Mouse (Mus musculus) embryonic fibroblast, embryonic 13.5 days (primary cell): ENCODE data around the gene Imp3. TPM values are rescaled to one million over a fixed set of nuclear protein-coding genes. Genes with fewer than 3 reads are reported as not detected.
"Not testable (repeated sequence)": the region's sequence is repeated elsewhere in the genome, so short reads cannot be mapped to it uniquely, and the experiment has no call there.

Experiments
- H3K27ac ChIP-seq: 2 replicates; pipeline ENCODE4 v1.5.1; 2012; ENCODE audit warnings: low read length, control low read depth, inconsistent platforms; ENCODE audit not compliant: insufficient read depth
- H3K4me1 ChIP-seq: 2 replicates; pipeline ENCODE4 v1.6.1; 2011; ENCODE audit warnings: low read length; ENCODE audit not compliant: control insufficient read depth, insufficient read depth
- H3K4me3 ChIP-seq: 2 replicates; pipeline ENCODE4 v1.5.1; 2011; ENCODE audit warnings: mild to moderate bottlenecking, control low read depth, low read length; ENCODE audit not compliant: insufficient read depth
- CTCF ChIP-seq: IDR thresholded peaks from 2 replicates; pipeline ENCODE4 v1.5.1; 2011; ENCODE audit warnings: mild to moderate bottlenecking, control low read depth, low read length, moderate library complexity, borderline replicate concordance; ENCODE audit not compliant: insufficient read depth
- POLR2A ChIP-seq: IDR thresholded peaks from 2 replicates; pipeline ENCODE4 v1.6.1; 2011; ENCODE audit warnings: low read depth, mild to moderate bottlenecking, control low read depth, low read length, moderate library complexity
- polyA plus RNA-seq: library from polyadenylated mRNA; stranded (reverse); fragments of >200 nt; gene quantifications from 2 replicates; pipeline ENCODE4 v1.2.4, GENCODE M21; 2011; ENCODE audit warnings: low read depth; ENCODE audit not compliant: missing spikeins, insufficient read length

The Imp3 gene
- polyA plus RNA-seq, 1 experiment = 107 TPM

DNA sequence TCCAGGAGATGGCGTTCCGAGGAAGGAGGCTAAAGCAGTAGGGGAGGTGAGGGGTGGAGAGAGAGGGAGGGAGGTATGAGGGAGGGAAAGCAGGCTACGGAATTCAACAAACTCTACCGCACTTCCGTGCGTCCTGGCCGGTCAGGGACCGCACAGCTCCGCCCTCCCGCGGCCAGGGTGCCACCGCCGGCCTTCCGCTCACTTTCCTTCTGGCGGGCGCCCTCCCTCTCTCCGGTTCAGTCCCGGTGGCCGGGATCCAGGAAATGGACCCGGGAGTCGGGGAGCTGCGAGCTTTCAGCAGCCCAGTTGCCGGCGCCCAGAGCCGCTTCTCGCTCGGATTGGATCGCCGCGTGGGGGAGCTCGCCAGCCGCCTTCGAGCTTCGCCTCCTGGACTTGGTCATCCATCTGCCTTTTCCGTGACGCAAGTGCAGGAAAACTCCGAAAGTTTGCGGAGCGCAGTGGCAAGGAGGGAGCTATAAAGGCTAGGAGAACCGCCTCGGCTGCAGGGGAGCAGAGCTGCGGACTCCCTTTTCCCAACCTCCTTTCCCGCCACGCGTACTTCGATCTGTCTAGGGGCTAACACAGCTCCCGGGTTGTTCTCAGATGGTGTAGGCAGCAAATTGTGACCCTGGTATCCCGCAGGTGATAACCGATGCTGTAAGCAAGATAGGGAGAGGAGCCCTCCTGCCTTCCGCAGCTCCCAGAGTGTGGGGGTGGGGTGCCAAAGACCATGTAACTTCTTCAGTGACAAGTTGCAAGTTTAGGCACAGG, 9.0 kb upstream of the Imp3 start, which contains the start of gene Snx33:
Gene Snx33 (minus strand): TSS at position 331 of the 771 bp plus-strand sequence.
- TF ChIP-seq POLR2A = peak; percentile 73
- TF ChIP-seq CTCF = peak; percentile 28; the same call in 1 of the 2 replicates
- Histone ChIP-seq H3K27ac (peak within 1 kb of the TSS; percentile 95), H3K4me1 (peaks cover 5% of the 10 kb centered on the region; the same call in 1 of the 2 replicates), H3K4me3 (peak within 1 kb of the TSS; percentile 82)

DNA sequence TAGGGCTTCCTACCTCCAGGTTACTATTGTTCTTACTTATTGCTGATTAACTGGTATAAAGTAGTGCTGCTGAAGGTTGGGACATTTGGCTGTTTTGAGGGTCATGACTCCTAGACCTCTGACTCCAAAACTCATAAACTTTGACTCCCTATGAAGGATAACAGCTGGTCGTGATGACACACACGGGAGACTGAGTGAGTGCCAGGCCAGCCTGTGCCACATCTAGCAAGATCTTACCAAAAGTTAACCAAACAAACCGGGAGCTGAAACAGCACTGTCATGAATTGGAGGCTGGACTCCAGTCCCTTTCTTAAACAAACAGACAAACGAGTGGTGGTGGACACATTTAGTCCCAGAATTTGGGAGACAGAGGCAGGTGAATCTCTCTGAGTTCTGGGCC, 7.8 kb upstream of the Imp3 start:
- peaks cover 5% of the 10 kb centered on the region; the same call in 1 of the 2 replicates for H3K4me1 ChIP-seq
- H3K27ac ChIP-seq = no peak overlapping the region
- TF ChIP-seq POLR2A (no peak), CTCF (no peak)
- H3K4me3 ChIP-seq = no peak overlapping the region

DNA sequence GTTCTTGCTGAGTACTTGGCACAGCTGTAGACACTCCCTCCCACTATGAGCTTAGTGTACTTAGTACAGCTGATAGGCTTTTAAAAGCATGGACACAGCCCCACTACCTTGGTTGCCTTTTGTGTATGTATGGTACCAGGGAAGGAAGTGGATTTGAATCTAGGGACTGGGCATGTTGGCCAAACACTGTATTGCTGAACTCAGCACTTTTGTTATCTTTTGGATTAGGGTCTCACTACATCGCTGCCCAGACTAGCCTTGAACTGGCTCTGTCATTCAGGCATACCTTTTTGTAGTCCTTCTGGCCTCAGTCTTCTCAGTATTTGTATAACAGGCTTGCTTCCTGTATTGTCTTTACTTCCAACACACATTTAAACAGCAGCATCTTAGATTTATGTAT, 6.7 kb upstream of the Imp3 start:
- Histone ChIP-seq H3K4me1 (peaks cover 5% of the 10 kb centered on the region; the same call in 1 of the 2 replicates), H3K4me3 (no peak overlapping the region), H3K27ac (no peak overlapping the region)
- TF ChIP-seq CTCF (no peak), POLR2A (no peak)

DNA sequence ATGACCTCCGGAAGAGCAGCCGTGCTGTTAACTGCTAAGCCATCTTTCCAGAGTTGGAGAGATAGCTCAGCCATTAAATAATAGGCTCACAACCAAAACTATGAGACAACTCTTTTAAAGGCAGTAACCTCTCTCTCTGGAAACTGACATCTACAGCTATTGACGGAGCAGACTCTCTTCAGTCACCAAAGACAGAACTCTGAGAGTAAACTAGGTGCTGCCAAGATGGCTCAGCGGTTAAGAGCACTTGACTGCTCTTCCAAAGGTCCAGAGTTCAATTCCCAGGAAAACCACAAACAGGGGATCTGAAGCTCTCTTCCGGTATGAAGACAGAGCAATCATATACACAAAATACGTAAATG, 433 bp upstream of the Imp3 start:
- TF ChIP-seq CTCF (no peak), POLR2A (no peak)
- Histone ChIP-seq H3K4me3 (peak overlapping the region; percentile 34), H3K4me1 (no peaks in the 10 kb centered on the region; the same call in 1 of the 2 replicates), H3K27ac (no peak overlapping the region)

DNA sequence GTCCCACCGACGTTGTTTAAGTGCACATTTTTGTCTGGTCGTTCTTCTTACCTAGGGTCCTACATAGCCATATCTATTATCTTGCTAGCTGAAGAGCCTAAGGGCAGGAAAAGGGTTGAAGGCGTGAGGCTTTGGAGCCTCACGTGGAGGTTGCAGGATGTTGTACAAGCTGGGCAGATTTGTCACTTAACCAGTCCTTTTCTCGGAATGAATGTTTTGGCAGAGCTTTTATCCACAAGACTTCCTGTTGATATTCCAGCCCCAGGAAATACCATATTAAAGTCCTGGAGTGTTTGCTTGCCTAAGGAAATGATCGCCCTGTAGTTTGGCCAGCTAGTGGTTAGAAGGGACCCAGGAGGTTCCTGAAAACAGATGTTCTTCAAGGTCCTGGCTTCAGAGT, 1.1 kb downstream of the Imp3 start:
- peak; percentile 26; the same call in 1 of the 2 replicates for TF ChIP-seq POLR2A
- no peak for TF ChIP-seq CTCF
- H3K4me1 ChIP-seq = no peaks in the 10 kb centered on the region; the same call in 1 of the 2 replicates
- H3K27ac ChIP-seq = peak overlapping the region; percentile 52
- H3K4me3 ChIP-seq = peak overlapping the region; percentile 77

DNA sequence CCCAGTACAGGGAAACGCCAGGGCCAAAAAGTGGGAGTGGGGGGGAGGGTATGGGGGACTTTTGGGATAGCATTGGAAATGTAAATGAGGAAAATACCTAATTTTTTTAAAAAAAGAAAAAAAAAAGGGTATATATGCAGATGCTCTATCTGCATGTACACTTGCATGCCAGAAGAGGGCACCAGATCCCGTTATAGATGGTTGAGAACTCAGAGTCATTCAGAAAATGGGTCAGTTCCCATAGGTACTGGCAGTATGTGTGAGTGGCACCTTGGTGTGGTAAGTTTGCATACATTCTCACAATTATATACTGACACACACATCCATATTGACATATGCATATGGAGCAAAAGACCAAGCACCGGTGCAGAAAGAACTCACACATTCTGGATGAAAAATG, 10.2 kb downstream of the Imp3 start:
- H3K4me1 ChIP-seq, H3K27ac ChIP-seq, H3K4me3 ChIP-seq: not testable (repeated sequence)

DNA sequence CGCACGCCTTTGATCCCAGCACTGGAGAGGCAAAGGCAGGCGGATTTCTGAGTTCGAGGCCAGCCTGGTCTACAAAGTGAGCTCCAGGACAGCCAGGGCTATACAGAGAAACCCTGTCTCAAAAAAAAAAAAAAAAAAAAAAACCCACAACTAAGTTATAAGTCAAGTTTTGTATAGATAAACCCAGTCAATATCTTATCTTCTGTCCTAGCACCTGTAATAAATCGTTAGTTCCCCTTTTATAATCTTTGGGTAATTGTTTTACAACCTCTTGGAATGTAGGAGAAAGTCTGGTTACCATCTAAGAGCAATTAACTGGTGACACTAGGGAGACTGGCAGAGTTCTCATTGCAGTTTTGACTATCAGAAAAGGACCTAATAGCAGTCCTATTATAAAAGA, 11.4 kb downstream of the Imp3 start:
- H3K27ac ChIP-seq, H3K4me3 ChIP-seq, H3K4me1 ChIP-seq: not testable (repeated sequence)

DNA sequence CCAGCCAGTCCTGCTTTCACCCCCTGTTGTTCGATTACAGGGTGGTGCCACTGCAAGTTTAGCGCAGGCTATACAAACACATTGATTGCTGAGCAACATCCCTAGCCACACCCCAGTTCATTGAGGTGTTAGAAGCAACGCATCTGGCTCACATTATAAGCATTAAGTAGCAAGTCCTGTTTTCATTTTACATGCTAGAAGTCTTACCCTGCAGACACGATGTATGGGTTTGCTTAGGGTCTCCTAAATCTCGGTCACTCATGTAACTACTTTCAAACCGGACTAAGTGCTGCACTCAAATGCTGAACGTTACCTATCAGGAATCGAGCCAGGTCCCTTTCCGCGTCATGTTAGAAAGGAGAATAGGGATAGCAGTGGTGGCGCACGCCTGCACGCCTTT, 12.5 kb downstream of the Imp3 start:
- Histone ChIP-seq H3K4me1 (no peaks in the 10 kb centered on the region; the same call in 1 of the 2 replicates), H3K27ac (no peak overlapping the region), H3K4me3 (peak overlapping the region; percentile 52)
- TF ChIP-seq CTCF = no peak
- peak; percentile 9; the same call in 1 of the 2 replicates for TF ChIP-seq POLR2A

DNA sequence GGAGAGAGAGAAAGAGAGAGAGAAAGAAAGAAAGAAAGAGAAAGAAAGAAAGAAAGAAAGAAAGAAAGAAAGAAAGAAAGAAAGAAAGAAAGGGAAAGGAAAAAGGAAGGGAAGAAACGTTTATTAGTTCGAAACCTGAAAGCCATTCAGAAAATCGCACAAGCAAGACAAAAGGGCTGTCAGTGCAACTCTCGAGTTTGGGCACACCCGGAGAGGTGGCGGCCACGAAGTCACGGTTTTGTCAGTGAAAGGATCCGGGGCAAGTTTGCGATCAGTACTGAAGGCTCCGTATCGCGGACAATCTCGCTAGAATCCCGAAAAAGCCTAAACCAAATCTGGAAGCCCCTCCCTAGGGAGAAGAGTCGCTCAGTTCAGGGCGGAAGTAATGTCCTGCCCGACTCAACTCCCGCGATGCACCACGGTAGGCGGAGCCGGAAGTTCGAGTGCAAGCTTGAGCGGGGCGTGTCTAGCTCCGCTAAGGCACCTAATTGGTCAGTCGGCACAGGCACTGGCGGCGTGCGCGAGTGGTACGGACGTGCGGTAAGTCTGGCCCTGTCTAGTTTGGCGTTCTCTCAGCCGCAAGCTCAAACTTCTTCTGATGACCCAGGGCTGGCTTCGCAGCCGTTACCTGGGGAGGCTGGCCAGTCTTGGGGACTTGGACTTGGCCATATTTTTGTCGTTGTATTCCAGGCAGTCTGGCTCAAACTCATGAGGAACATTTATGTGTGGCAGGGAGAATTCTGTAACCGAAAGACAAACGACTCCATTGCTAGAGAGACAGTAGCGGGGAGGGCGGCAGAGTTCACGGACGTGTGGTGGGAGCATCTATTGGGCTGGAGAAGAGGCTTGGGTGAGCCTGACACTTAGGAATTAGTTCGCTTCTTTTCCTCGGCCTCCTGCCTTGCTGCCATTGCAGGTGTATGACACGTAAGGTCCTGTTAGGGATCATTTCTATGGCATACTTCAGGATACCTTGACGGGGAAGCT, 13.4 kb downstream of the Imp3 start, which contains the start of gene Snupn:
Gene Snupn (plus strand): TSS at position 465 of the 987 bp plus-strand sequence.
- TF ChIP-seq CTCF = no peak
- peak; percentile 97 for TF ChIP-seq POLR2A
- no peaks in the 10 kb centered on the region; the same call in 1 of the 2 replicates for H3K4me1 ChIP-seq
- peak within 1 kb of the TSS; percentile 75 for H3K4me3 ChIP-seq
- H3K27ac ChIP-seq = peak within 1 kb of the TSS; percentile 78

DNA sequence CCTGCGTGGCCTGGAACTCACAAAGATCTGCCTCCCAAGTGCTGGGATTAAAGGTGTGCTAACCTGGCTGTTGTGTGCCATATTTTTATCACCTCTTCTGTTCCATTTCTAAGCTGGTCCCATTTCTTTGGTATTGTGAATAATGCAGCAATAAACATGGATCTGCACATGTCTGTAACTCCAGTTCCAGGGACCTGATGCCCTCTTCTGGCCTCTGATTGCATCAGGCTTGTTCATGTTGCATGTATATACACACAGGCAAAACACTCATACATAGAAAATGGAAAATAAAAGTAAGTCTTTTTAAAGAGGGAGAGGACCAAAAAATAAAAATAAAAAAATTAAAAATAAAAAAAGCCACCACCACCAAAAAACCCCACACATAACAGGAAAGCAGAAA, 16.3 kb downstream of the Imp3 start:
- no peaks in the 10 kb centered on the region; the same call in 1 of the 2 replicates for H3K4me1 ChIP-seq
- H3K27ac ChIP-seq = no peak overlapping the region
- no peak overlapping the region for H3K4me3 ChIP-seq
- TF ChIP-seq POLR2A = no peak
- no peak for TF ChIP-seq CTCF
